ENCODE assay signal across 9 mouse cellular contexts in genomic region chr8:108647556-108647955, GRCm38 (mm10).
DNase-seq lines count a peak whose midpoint lies in the region; TF ChIP-seq lines count a peak whose summit lies in the region.
"Had no signal": no experiment of that assay in that cellular context is flagged by ENCODE, and none has a peak within 500 bp of the region (broad histone marks: within the 10 kb centered on the region; RNA-seq: fewer than 3 reads in every experiment).

No protein-coding gene starts in this region.

- intact Hi-C loops in heart, postnatal 10 days (cut with DNase I) = loop anchor here (5.0 kb wide), 1 partner anchor 50 kb away; no protein-coding TSS in a partner anchor

- peaks cover 5% of the 10 kb centered on the region; the same call in 1 of the 2 replicates for H3K4me1 ChIP-seq in lung, adult 2 months (ENCODE audit: control insufficient read depth, insufficient read depth, low read length)
- H3K4me1 ChIP-seq: embryonic facial prominence, embryonic 12.5 days had no signal

- WGBS in lung, adult 2 months = 20% methylated on average over 8 of the region's 8 CpGs

- no peak for TF ChIP-seq POLR2A in lung, adult 2 months (IDR thresholded peaks at IDR 0.05; ENCODE audit: borderline replicate concordance, extremely low read depth, low read depth, low read length)

- DNase-seq in adrenal gland, adult 18-20 months (ENCODE audit: low spot score in 2 of 2) = peak; percentile 21 to 43
- peak; percentile 45 for DNase-seq in adrenal gland, postnatal 25 days
- DNase-seq in heart, postnatal 10 days = peak; percentile 60 to 65
- peak; percentile 19 for DNase-seq in lung, adult 2 months
- no peak for DNase-seq in spleen, adult 12 weeks (ENCODE audit: low spot score)
- DNase-seq in retina, postnatal 1 day = no peak
- no peak for DNase-seq in embryo, embryonic 10 days (ENCODE audit: low spot score)

- no peak for TF ChIP-seq CTCF in lung, adult 2 months (IDR thresholded peaks at IDR 0.05; ENCODE audit: insufficient read depth, low read length)

- no peak overlapping the region for H3K4me3 ChIP-seq in lung, adult 2 months (replicated peaks; ENCODE audit: extremely low read depth, low read depth, low read length)
- H3K4me3 ChIP-seq: embryonic facial prominence, embryonic 12.5 days; myocyte had no signal

Comparison
In these comparisons a context has a peak if more than half of its experiments do, and no peak if none do; other contexts are left out.
1. DNase-seq: peak in adrenal gland, adult 18-20 months (2 of 2), adrenal gland, postnatal 25 days (single experiment), heart, postnatal 10 days (2 of 2) and lung, adult 2 months (single experiment); none in spleen, adult 12 weeks (single experiment), retina, postnatal 1 day (single experiment) and embryo, embryonic 10 days (single experiment).